Mouse (Mus musculus) A20 (cell line): ENCODE data around the gene Tigd3.

Experiments used
- DNase-seq: peaks from one replicate; pipeline ENCODE4 v3.0.0-alpha.2; 2011; ENCODE audit warnings: low read depth, low spot score

The Tigd3 gene

GRCm38 (mm10) chr19:5847306-5847796, 46.6 kb downstream of the Tigd3 start:
- peak; percentile 68 for DNase-seq

GRCm38 (mm10) chr19:5846557-5847305, 47.2 kb downstream of the Tigd3 start:
- DNase-seq: peak; percentile 88

DNA sequence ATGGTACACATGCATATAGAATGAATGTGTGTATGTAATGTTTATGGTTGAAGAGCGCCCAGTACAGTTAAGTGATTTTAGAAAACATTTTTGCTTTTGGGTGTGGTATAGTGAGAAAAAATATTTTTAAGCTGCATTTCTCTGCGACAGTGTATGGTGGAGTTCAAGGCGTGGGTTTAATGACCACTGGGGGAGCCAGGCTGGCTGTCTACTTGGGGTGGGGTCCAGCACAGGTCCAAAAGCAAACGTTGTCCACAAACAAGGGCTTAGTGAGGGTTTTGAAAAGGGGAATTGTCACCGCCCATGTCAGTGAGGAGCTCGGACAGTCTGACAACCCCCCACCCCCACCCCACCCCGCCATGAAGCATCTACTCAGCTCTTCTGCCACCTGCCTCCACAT, 47.8 kb downstream of the Tigd3 start:
- no peak for DNase-seq

DNA sequence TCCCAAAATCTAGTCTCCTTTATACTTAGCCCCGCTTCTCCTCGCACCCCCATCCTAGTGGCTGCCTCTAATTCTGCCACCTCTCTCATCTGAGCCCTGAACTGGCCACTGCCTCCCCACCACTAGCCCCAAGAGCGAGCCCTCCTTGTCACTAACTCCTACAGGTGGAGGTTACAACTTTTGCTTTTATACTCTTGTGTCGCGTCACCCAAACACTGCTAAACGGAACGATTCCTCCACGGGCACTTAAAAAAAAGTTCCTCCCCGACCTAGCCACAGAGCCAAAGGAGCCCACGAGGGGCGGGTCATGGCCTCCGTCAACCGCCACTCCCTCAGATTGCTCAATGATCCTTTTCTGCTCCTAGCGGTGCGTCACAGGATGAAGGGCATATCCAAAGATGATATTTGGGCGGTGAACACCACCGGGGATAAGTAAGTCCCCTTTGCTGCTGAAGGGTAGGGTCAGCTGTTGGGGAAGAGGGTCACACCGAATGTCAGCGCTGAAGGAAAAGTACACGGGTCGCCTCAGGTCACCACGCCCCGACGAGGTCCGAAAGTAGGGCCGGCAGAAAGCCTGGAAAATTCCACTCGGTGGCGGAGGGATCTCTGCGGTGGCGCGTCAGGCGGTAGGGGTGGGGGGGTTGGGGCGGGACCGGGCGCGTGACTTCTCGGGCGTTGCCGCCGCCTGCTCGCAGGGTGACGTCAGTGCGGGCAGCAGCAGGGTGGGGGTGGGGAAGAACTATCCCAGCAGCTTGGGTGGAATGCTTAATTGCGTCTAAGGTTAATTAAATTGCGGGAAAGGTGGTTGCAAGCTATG, 48.4 kb downstream of the Tigd3 start:
- DNase-seq: peak; percentile 98

DNA sequence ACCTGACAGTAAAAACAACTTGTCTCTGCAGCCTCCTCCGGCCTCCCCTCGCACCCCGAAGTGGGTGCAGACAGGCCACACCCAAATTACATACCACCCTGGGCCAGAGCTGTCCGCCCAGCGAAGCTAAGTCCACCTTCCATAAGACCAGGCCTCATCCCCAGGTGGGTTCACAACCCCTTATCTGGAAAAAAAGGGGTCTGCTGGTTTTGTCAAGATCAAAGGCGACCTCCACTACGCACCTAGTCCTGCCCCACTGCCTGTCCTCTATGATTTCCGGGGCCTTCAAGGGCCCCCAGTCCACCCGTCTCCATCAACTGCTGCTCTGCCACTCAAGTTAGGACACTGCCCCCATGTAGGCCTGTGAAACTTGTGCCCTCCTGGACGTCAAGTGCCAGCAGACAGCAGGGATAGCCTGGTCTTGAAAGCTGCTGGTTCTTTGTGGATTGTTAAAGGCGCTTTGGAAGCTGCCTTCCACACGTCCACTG, 49.1 kb downstream of the Tigd3 start:
- no peak for DNase-seq

DNA sequence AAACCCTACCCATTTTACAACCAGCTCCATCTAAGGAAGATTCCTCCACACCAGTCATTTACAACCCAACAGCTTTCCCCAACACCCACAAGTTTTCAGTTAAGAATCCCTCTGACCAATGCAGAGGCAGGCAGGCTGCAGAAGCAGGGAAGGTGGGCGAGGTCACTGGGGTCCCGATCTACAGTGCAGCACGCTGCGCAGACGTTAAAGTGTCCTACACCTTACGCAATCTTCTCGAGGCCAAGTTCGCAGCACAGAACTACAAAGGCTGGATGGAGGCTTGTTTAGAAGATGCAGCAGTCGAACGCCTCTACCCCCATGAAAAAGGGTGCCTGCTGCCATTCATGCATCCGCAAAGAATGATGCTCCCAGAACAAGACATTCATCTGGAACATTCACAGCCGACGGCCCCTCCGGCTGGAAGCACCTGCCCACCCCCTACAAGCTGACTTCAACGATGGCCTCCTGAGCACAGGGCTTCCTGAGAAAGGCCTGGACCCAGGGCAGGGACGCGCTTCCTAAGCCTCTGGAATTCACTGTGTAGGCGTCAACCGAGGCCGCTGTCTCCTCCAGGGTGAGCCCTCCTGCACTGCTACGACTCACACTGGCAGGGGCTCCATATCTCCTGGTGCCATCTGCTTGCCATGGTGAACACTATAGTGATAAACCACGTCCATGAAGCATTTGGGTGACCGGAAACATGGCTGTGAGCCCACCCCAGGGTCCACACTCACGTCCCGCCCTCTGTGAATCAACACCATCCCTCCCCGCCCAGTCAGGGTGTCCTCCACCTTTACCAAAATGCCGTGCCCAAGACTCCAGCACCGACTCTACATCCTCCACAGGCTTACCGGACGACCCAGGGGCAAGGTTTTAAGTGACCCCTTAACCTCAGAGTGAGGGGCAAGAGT, 49.9 kb downstream of the Tigd3 start:
- DNase-seq: peak; percentile 68

DNA sequence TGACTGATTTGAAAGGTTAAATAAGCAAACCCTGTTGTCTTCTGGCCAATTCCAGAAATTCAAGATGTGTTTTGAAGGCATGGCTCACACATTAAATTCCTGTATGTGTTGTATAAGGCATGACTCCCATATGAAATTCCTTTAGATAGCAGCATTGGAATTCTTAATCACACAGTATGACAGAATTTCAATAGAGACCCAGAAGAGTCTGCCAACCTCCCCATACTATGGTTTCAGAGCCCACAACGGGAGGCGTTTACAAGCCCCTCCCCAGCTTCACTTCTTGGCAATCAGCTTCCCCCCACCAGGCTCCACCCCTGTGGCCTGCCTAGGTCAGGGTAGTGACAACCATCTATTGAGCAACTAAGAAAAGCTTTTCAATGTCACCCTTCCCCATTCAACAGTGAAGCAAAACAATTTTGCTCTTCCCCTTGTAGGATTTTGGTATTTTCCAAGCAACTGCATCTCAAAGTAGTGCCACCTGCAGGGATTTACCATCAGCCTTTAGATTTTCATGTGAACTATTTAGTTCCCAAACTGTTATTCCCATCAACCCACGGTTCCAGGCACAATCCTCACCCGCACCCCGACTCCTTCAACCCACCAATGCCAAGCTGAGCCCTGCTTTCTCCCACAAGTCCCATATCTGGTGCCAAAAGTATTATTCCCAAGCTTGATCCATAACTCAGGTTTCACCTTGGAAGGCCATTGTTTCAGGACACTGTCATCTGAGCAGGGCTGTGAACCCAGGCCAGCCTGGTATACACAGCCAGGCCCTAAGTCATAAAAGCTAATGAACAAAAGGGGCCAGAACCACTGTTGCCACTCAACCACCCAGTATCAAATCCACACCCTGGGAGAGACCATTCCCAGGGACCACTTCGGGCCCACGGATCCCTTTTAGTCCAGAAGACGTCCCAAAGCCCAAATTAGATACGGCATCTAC, 50.9 kb downstream of the Tigd3 start:
- peak; percentile 82 for DNase-seq

DNA sequence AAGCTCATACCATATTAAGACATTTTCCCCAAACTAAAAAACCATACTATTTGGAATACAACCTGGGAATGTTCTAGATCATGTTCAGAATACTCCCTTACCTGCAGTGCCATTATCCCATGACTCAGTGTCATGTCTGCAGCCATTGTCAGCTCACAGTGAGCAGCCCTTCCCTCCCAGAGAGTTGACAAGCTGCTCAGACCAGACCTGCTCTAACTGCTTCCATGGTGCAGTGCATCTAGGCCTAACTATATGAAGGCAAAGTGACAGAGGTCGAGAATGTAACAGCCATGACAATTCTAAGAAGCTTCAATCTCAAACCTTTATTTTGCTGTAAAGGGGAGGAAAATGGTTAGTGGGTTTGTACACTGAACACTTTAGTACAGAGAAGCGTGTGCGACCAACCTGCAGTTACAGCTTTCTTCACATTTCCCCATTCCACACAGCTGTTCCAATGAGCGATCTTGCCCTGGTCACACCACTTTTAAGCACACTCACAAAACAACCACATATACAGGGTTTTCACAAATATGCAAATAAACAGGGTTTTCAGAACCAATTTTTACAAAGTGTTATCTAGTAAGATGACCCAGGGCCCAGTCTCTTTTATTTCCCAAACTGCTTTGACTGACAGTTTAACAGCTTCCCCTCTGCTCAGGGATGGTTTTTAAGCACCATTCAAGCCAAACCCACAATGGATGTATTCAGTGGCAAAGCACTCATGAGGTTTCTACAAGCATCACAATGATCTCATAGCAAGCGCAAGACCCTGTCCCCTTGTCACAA, 51.8 kb downstream of the Tigd3 start:
- DNase-seq: peak; percentile 84

DNA sequence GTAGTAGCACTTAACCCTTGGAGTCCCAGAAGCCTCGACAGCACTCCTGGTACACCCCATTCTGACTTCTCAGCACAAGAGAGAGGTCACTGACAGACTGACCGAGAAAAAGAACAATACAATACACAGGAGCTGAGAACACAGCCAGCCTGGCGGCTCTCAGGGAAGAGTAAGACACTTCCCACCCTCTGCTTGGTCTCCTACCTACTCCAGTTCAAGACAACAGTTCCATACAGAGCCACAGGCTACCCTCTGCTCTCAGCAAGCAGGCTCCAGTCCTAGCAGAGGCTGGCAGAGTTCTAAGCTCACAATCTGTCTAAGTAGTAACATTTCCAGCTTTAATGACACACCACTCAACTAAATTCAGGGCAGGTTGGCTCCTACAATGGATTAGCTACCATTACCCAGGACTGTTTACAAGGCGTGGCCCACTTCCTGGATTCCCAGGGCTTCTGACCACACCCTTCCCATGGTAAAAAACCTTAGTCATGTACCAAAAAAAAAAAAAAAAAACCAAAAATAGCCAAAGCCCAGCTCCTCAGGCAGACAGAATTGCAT, 52.5 kb downstream of the Tigd3 start:
- peak; percentile 44 for DNase-seq
